9 mouse cellular contexts compared by ENCODE assay signal in genomic region chr9:64089004-64089403, GRCm38 (mm10). TPM values are rescaled to one million over a fixed set of nuclear protein-coding genes. Genes with fewer than 3 reads are reported as not detected.
DNase-seq lines count a peak whose midpoint lies in the region; ATAC-seq and TF ChIP-seq lines count a peak whose summit lies in the region.
"Had no signal": no experiment of that assay in that cellular context is flagged by ENCODE, and none has a peak within 500 bp of the region (broad histone marks: within the 10 kb centered on the region; RNA-seq: fewer than 3 reads in every experiment).

No protein-coding gene starts in this region.

- no peak for TF ChIP-seq EP300 in heart, adult 2 months (IDR thresholded peaks at IDR 0.05; ENCODE audit: insufficient read depth, low read depth, low read length)

- 0 out of 2 replicates have a peak, but pooled peaks cover under 1% of the 10 kb centered on the region for H3K27me3 ChIP-seq in forebrain, embryonic 14.5 days (replicated peaks; ENCODE audit: control insufficient read depth, insufficient read depth, low read length)
- peaks cover 27% of the 10 kb centered on the region for H3K27me3 ChIP-seq in forebrain, embryonic 12.5 days
- H3K27me3 ChIP-seq in heart, adult 2 months (ENCODE audit: control insufficient read depth, insufficient read depth, low read length), result no peaks in the 10 kb centered on the region
- H3K27me3 ChIP-seq in kidney, embryonic 15.5 days, result no peaks in the 10 kb centered on the region

- H3K9me3 ChIP-seq in forebrain, embryonic 14.5 days (replicated peaks; ENCODE audit: control insufficient read depth, low read length), result no peaks in the 10 kb centered on the region
- no peaks in the 10 kb centered on the region for H3K9me3 ChIP-seq in forebrain, embryonic 12.5 days
- H3K9me3 ChIP-seq in kidney, embryonic 15.5 days (replicated peaks), result no peaks in the 10 kb centered on the region

- TF ChIP-seq POLR2A in heart, adult 2 months (IDR thresholded peaks at IDR 0.05; ENCODE audit: insufficient read depth, low read depth, low read length), result no peak

- TF ChIP-seq CTCF in heart, adult 2 months (IDR thresholded peaks at IDR 0.05), result no peak

- H3K4me3 ChIP-seq in forebrain, embryonic 14.5 days (ENCODE audit: low read depth, low read length), result no peak overlapping the region
- H3K4me3 ChIP-seq in forebrain, embryonic 12.5 days (replicated peaks), result no peak overlapping the region
- H3K4me3 ChIP-seq in heart, adult 2 months, result no peak overlapping the region
- H3K4me3 ChIP-seq in kidney, embryonic 15.5 days (replicated peaks), result no peak overlapping the region

- H3K27ac ChIP-seq in forebrain, embryonic 14.5 days (ENCODE audit: low read depth, low read length), result no peak overlapping the region
- no peak overlapping the region for H3K27ac ChIP-seq in forebrain, embryonic 12.5 days
- H3K27ac ChIP-seq in heart, adult 2 months, result peak overlapping the region; percentile 66
- peak overlapping the region; percentile 52; the same call in 1 of the 2 replicates for H3K27ac ChIP-seq in kidney, embryonic 15.5 days

- intact Hi-C loops in heart, adult 2 months (cut with DNase I), result loop anchor here (5.0 kb wide), 1 partner anchor 37 kb away; no protein-coding TSS in a partner anchor

- H3K79me2 ChIP-seq in heart, adult 2 months (replicated peaks; ENCODE audit: control insufficient read depth, insufficient read depth, low read length), result no peaks in the 10 kb centered on the region

- no peak overlapping the region for H3K9ac ChIP-seq in forebrain, embryonic 14.5 days (ENCODE audit: low read length)
- no peak overlapping the region for H3K9ac ChIP-seq in forebrain, embryonic 12.5 days
- H3K9ac ChIP-seq in heart, adult 2 months (ENCODE audit: low read depth, low read length), result no peak overlapping the region
- H3K9ac ChIP-seq in kidney, embryonic 15.5 days, result no peak overlapping the region

- DNase-seq in forebrain, embryonic 14.5 days (ENCODE audit: low spot score), result peak; percentile 22
- DNase-seq in adrenal gland, postnatal 10 days, result peak; percentile 52
- DNase-seq in heart, adult 2 months, result peak; percentile 56 to 73
- peak; percentile 89 for DNase-seq in lung, postnatal 25 days (ENCODE audit: low spot score)
- DNase-seq in ovary, postnatal 14 days (ENCODE audit: low spot score), result no peak
- DNase-seq in embryo, embryonic 9.5 days (ENCODE audit: extremely low spot score), result no peak

- 73% methylated on average over 12 of the region's 12 CpGs for WGBS in forebrain, embryonic 14.5 days
- 72% methylated on average over 12 of the region's 12 CpGs for WGBS in forebrain, embryonic 12.5 days
- WGBS in heart, adult 2 months, result 43% methylated on average over 12 of the region's 12 CpGs
- WGBS in kidney, embryonic 15.5 days, result 59% methylated on average over 12 of the region's 12 CpGs

- no peak for ATAC-seq in forebrain, embryonic 14.5 days
- ATAC-seq in forebrain, embryonic 12.5 days (ENCODE audit: low FRiP score), result no peak
- no peak for ATAC-seq in kidney, embryonic 15.5 days (replicated peaks; ENCODE audit: low FRiP score)

- peaks cover 10% of the 10 kb centered on the region for H3K4me1 ChIP-seq in forebrain, embryonic 14.5 days (ENCODE audit: control insufficient read depth, insufficient read depth, low read length)
- H3K4me1 ChIP-seq in forebrain, embryonic 12.5 days, result peaks cover 17% of the 10 kb centered on the region
- peaks cover 7% of the 10 kb centered on the region for H3K4me1 ChIP-seq in heart, adult 2 months (ENCODE audit: control insufficient read depth, insufficient read depth, low read length)
- peaks cover 36% of the 10 kb centered on the region for H3K4me1 ChIP-seq in kidney, embryonic 15.5 days

- H3K4me2 ChIP-seq in forebrain, embryonic 14.5 days (ENCODE audit: low read length), result no peak overlapping the region
- H3K4me2 ChIP-seq in forebrain, embryonic 12.5 days, result no peak overlapping the region
- H3K4me2 ChIP-seq in kidney, embryonic 15.5 days, result no peak overlapping the region

- H3K36me3 ChIP-seq in forebrain, embryonic 14.5 days (ENCODE audit: control insufficient read depth, insufficient read depth, low read length), result no peaks in the 10 kb centered on the region
- no peaks in the 10 kb centered on the region for H3K36me3 ChIP-seq in forebrain, embryonic 12.5 days (replicated peaks)
- no peaks in the 10 kb centered on the region for H3K36me3 ChIP-seq in heart, adult 2 months (ENCODE audit: control insufficient read depth, insufficient read depth, low read length)
- no peaks in the 10 kb centered on the region for H3K36me3 ChIP-seq in kidney, embryonic 15.5 days

RNA-seq across cellular contexts. Expression of gene Lctl, which starts 27.9 kb away (rescaled TPM):
- not detected in 2 replicates for polyA plus RNA-seq in forebrain, embryonic 14.5 days (2014; fragmentation: Nextera tagmentation; extraction: Ambion mirVana)
- 0.14 TPM in 1 of 2 replicates, not detected in the other for polyA plus RNA-seq in forebrain, embryonic 12.5 days (2016; fragmentation: Nextera tagmentation; extraction: Ambion mirVana)
- 1 to 10 TPM; 2.0 to 2.8 TPM for total RNA-seq in adrenal gland, postnatal 10 days (2021)
- not detected for total RNA-seq in heart, adult 2 months (2021)
- polyA plus RNA-seq in heart, adult 2 months (2012; rRNA removed), result 0.79 and 1.8 TPM in 2 replicates
- polyA plus RNA-seq in kidney, embryonic 15.5 days (2015; fragmentation: Nextera tagmentation; extraction: Ambion mirVana), result 0.16 and 0.51 TPM in 2 replicates
- polyA plus RNA-seq: neural tube, embryonic 11.5 days had no signal

Comparison
In these comparisons a context has a peak if more than half of its experiments do, and no peak if none do; other contexts are left out.
1. DNase-seq: peak in forebrain, embryonic 14.5 days (single experiment), adrenal gland, postnatal 10 days (single experiment), heart, adult 2 months (2 of 2) and lung, postnatal 25 days (single experiment); none in ovary, postnatal 14 days (single experiment) and embryo, embryonic 9.5 days (single experiment).
2. H3K27ac ChIP-seq: peak in heart, adult 2 months (single experiment) and kidney, embryonic 15.5 days (single experiment); none in forebrain, embryonic 14.5 days (single experiment) and forebrain, embryonic 12.5 days (single experiment).